Comparison of ENCODE assay signal across 22 mouse cellular contexts in genomic region chr3:51923800-51924199, GRCm38 (mm10).
DNase-seq lines count a peak whose midpoint lies in the region; ATAC-seq lines count a peak whose summit lies in the region.
"Had no signal": no experiment of that assay in that cellular context is flagged by ENCODE, and none has a peak within 500 bp of the region (broad histone marks: within the 10 kb centered on the region; RNA-seq: fewer than 3 reads in every experiment).

No protein-coding gene starts in this region.

- no peak overlapping the region for H3K9ac ChIP-seq in midbrain, embryonic 15.5 days
- no peak overlapping the region for H3K9ac ChIP-seq in forebrain, embryonic 15.5 days (replicated peaks)
- H3K9ac ChIP-seq: embryonic facial prominence, embryonic 15.5 days had no signal

- 0 out of 2 replicates have a peak, but pooled peaks have one; percentile 32 for ATAC-seq in midbrain, embryonic 15.5 days (replicated peaks)
- peak; percentile 55 for ATAC-seq in forebrain, embryonic 15.5 days (replicated peaks)
- ATAC-seq: hindbrain, embryonic 16.5 days; Patski had no signal

- H3K4me2 ChIP-seq in midbrain, embryonic 15.5 days: no peak overlapping the region
- no peak overlapping the region for H3K4me2 ChIP-seq in forebrain, embryonic 15.5 days (replicated peaks)
- H3K4me2 ChIP-seq: embryonic facial prominence, embryonic 15.5 days had no signal

- H3K4me3 ChIP-seq in midbrain, embryonic 15.5 days: no peak overlapping the region
- no peak overlapping the region for H3K4me3 ChIP-seq in midbrain, embryonic 10.5 days
- no peak overlapping the region for H3K4me3 ChIP-seq in forebrain, embryonic 15.5 days
- H3K4me3 ChIP-seq: embryonic facial prominence, embryonic 15.5 days; erythroblast, embryonic 14.5 days; gastrocnemius, adult 2 months; heart, embryonic 10.5 days had no signal

- H3K27ac ChIP-seq in midbrain, embryonic 15.5 days: 0 out of 2 replicates have a peak overlapping the region, but pooled peaks have one; percentile 31
- H3K27ac ChIP-seq in midbrain, embryonic 10.5 days (replicated peaks): no peak overlapping the region
- no peak overlapping the region for H3K27ac ChIP-seq in forebrain, embryonic 15.5 days (replicated peaks)
- H3K27ac ChIP-seq: embryonic facial prominence, embryonic 15.5 days; gastrocnemius, adult 2 months; heart, embryonic 10.5 days had no signal

- no peaks in the 10 kb centered on the region for H3K9me3 ChIP-seq in midbrain, embryonic 15.5 days
- peaks cover 14% of the 10 kb centered on the region for H3K9me3 ChIP-seq in midbrain, embryonic 10.5 days (replicated peaks)
- no peaks in the 10 kb centered on the region for H3K9me3 ChIP-seq in forebrain, embryonic 15.5 days
- H3K9me3 ChIP-seq: embryonic facial prominence, embryonic 15.5 days; heart, embryonic 10.5 days had no signal

- WGBS in midbrain, embryonic 15.5 days: 57% methylated on average over 6 of the region's 6 CpGs
- 92% methylated on average over 6 of the region's 6 CpGs for WGBS in midbrain, embryonic 10.5 days
- 43% methylated on average over 6 of the region's 6 CpGs for WGBS in forebrain, embryonic 15.5 days

- H3K36me3 ChIP-seq in midbrain, embryonic 15.5 days (replicated peaks): no peaks in the 10 kb centered on the region
- H3K36me3 ChIP-seq in midbrain, embryonic 10.5 days: peaks cover 18% of the 10 kb centered on the region
- H3K36me3 ChIP-seq in forebrain, embryonic 15.5 days: no peaks in the 10 kb centered on the region
- H3K36me3 ChIP-seq: embryonic facial prominence, embryonic 15.5 days; heart, embryonic 10.5 days had no signal

- peaks cover 14% of the 10 kb centered on the region; the same call in 1 of the 2 replicates for H3K4me1 ChIP-seq in midbrain, embryonic 15.5 days
- H3K4me1 ChIP-seq in midbrain, embryonic 10.5 days: peaks cover 39% of the 10 kb centered on the region
- peaks cover 35% of the 10 kb centered on the region for H3K4me1 ChIP-seq in forebrain, embryonic 15.5 days

- DNase-seq in heart, adult 11 months: peak; percentile 36
- DNase-seq in heart, postnatal 4 days: no peak
- DNase-seq in midbrain, embryonic 10.5 days (ENCODE audit: low spot score): no peak
- DNase-seq in T-cell, adult 2 months (ENCODE audit: low spot score): no peak
- DNase-seq: adrenal gland, adult 2 months; adrenal gland, postnatal 25 days; cerebellum, adult 8-10 months; cerebellum, postnatal 14 days; embryo, embryonic 11 days; gastrocnemius, adult 2 months; gastrocnemius, postnatal 25 days; heart, adult 18-20 months; heart, postnatal 10 days; kidney, adult 11 months had no signal

- H3K27me3 ChIP-seq in midbrain, embryonic 15.5 days (replicated peaks): no peaks in the 10 kb centered on the region
- no peaks in the 10 kb centered on the region for H3K27me3 ChIP-seq in midbrain, embryonic 10.5 days (ENCODE audit: low read depth, poor library complexity, severe bottlenecking)
- H3K27me3 ChIP-seq in forebrain, embryonic 15.5 days: no peaks in the 10 kb centered on the region
- H3K27me3 ChIP-seq: CH12.LX; embryonic facial prominence, embryonic 15.5 days; Patski had no signal
